Mouse (Mus musculus) cerebellum, postnatal 25 days (tissue): ENCODE measurements around the gene Bcl2l14.

Experiments used
- DNase-seq, 2 experiments: peaks; one replicate each; pipeline ENCODE4 v3.0.0; 2021; ENCODE audit warnings: mixed read lengths in 2 of 2

The Bcl2l14 gene

DNA sequence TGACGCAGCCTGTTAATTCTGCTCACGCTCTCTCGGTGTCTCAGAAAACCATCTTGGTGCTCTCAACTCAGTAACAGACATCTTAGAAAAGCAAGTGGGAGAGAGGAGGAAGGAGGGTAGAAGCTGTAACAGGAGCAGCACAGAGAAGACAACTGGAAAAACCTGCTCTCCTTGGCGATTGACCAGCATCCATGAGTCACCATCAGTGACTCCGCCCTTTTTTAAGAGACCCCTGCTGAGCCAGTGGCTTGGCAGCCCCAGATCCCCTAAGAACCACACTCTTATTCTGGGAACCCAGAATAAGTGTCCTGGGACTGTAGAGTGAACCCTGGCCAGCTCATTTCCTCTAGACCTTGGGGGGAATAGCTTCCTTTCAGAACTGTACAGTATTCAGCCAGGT is 11.1 kb downstream of the Bcl2l14 start:
- no peak for DNase-seq

DNA sequence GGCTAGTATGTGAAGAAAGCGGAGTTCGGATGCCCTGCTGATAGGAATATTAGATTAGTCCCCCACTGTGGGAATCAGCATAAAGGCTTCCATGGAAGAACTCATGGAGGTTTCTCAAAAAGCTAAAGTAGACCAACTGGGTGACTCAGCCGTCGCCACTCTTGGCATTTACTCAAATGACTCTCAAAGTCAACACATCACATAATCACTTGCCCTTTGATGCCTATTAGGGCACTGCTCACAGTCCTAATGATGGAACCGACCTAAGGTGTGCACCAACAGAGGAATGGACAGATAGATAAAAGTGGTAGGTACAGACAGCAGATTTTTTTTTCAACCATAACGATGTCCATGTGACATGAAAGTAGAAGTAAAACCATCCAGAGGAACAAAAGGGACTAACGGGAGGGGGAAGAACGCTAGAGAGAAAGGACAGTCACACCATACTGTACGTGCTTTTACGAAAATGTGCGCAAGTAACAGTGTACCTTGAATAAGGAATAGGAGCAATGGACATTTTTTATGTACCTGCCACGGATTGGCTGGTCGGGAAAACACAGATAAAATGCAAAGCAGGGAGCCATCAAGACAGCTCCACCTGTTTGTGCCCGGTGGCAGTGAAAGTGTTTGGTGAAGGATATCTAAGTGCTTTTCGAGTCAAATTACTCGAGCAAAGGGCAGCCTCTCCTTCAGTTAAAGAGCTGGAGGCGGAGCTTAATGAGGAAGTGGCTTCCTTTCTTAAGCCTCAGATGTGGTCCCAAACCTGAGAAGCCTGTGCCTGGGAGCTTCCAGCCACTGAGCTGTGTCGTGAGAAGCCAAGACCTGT is 17.8 kb downstream of the Bcl2l14 start:
- no peak for DNase-seq

DNA sequence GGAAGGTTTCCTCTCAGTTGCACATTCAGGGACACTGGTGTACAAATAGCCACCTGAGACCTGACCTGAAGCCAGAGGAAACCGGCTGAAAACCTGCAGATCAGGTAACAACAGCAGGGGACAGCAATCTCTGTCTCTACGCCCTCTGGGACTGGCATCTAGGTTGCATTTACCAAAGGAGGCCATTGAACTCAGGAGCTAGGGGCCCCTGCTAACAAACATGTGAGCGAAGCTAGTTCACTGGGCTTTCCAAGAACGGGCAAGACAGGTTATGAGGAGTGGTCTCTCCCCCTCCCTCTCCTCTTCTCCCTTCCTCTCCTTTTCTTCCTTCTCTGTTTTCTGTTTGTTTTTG is 18.4 kb downstream of the Bcl2l14 start:
- DNase-seq, result no peak

DNA sequence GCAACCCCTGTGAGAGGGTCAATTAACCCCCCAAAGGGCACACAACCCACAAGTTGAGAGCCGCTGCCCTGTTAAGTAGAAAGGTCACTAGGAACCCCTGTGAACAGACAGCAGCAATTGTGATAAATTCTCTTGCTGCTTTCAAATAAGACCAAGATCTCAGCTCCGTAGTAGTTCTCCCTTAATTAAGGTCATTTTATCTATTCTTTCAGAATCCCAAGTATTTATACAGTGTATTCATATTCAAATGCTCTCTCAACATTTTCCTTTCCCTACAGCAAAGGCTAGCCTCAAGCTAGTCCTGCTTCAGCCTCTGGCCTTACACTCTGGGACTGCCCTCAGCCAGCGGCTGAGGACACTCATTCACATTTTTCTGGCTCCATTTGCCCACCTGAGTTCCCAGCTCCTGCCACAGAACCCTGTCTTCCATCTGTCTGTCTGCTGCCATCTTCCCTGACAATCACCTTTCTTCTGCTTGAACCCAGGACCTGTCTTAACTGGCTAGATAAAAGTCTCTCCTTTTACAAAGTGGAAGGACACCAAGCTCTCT is 20.5 kb downstream of the Bcl2l14 start:
- DNase-seq, result no peak

DNA sequence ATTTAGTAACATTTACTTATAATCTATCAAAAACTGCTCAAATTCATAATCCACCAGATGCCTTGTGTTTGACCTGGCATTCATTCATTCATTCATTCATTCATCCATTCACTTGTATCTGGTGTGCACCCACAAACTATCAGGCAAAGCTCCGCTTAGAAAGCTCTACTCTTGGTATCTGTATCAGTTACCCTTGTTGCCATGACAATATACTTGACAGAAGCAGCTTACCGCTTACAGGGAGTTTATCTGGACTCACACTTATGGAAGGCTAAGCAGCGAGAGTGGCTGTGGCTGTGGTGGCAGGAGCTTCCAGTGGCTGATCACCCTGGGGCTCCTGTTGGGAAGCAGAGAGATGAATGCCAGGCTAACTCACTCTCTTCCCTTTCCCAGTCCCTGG is 21.8 kb downstream of the Bcl2l14 start:
- no peak for DNase-seq

DNA sequence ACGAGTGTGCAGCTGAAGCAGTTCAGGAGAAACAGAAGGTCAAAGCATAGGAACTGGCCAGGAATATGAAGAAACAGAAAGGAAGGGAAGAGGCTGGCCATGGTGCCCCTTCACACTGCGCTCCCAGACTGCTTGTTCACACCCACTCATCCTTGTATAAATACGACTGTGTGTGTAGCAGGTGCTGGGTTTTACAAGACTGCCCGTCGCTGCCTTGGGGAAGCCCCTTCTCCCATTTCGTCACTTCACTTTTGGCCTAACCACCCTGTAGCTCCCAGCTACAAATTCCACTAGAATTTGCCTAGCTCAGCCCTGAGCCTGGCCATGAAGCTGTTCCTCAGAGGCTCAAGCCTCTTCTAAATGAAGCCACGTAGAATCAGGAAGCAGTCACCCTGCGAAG is 24.3 kb downstream of the Bcl2l14 start:
- no peak for DNase-seq

DNA sequence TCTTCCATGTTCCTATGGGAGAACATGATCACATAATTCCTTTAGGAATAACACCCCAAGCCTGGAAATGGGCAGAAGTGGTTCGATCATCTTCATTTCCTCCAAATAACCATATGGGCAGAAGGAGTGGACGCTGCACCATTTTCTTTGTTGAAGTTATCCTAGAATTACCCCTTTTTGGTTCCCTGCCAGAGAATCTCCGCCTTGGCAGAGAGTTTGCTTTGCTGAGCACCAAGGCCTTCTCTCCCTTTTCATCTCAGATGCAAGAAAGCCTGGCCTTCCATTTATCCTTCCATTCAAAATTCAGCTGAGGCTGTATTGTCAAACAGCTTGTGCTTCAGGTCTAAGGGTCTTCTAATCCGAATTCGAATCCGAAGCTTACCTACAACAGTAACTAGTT is 25.8 kb downstream of the Bcl2l14 start:
- no peak for DNase-seq

DNA sequence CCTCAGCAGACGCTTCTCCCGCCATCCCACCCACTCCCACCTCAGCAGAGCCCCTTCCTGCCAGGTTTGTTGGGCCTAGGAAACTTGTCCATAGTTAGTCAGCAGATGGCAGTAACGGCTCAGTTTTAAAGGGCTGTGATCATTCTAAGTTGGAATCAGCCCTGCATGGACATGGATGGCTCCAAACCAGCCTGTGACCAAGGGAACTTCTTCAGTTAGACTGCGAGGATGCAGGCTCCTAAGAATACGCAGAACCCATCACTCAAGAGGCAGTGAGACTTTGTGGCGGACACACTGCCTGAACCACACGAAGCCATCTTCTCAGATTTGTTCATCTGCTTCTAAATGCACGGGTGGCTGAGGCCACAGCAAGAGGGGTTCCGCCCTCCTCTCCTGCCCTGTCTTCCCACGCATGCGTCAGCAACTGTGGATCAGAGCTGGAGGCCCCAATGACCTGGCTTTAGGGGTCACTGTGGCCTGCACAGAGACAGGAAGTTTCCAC is 29.1 kb downstream of the Bcl2l14 start:
- peak; percentile 66 to 76 for DNase-seq

DNA sequence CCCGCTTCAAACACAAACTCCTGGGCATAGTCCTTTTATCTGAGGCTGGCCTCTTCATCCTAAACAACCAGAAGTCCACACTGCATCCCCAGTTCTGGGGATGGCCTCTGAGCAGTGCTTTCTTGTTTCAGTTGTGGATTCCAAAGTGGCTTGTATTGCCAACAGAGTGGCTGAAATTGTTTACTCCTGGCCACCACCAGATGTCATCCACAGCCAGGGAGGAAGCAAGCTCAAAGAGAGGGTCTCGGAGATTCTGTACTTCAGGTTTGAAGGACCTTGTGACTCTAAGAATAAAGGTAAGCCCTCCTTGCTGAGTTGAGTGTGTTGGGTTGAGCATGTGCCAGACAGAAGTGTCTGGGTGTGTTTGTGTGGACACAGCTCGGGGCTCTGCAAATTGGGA is 31.0 kb downstream of the Bcl2l14 start:
- DNase-seq, result no peak

DNA sequence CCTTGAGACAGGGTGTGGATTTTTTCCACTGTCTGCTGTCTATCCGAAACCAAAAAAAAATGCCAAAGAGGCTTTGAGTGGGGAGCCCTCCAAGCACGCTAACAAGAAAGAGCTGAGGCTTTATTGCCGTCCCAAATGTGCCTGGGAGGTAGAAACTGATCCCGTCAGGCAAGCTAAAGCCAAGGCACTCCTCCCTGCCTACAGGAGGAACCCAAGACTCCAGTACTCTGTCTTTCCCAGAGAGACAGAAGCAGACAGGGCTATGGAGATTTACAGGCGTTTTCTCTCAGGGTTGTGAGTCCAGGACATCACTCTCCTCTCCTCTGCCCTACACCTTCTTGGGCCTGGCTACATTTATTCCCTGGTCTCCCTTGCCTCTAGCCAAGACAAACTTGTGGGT is 32.3 kb downstream of the Bcl2l14 start:
- DNase-seq, result no peak

DNA sequence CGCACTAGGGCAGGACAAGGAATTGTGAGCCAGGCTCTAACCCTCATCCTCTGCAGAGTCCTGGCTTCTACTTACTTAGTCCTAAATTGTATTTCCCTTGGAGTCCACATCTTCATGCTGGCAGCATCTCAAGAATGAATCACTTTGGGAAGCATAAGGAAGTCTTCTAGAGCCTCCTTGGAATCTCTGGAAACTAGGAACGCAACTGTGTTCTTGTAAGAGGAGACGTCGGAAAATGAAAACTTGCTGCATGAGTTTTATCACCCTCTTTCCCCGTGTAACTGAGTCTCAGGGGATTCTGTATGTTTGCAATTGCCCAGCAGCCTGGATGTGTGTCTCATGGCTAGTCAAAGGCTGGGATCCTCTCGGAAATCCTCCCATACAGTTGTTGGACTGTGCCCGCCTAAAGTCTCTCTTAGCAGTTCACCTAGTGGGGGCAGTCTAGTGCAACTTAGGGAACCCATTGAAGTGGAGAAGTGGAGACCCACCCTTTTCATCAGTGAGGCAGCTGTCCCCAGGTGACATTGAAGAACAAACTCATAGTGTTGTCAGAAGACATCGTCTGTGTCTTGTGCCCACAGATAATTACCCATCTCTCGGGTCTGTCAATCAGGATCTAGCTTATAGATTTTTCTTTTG is 34.2 kb downstream of the Bcl2l14 start:
- DNase-seq, result no peak

DNA sequence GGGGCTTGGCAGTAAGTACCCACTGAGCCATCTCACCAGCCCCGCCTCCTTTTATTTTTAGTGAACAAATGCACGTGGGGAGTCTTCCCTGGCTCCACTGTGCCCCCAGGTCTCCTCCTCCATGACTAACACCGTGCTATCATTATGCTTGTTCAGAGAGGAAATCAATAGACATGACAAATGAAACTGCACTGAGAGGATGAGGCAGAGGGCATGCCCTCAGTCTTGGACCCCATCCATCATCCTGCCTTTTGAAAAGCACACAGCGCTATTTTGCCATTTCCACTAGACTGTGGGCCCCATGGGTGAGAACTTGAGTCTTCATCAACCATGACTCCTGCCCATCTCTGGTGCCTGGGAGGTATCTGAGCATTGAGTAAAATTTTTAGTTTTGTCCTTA is 35.5 kb downstream of the Bcl2l14 start:
- DNase-seq, result no peak

DNA sequence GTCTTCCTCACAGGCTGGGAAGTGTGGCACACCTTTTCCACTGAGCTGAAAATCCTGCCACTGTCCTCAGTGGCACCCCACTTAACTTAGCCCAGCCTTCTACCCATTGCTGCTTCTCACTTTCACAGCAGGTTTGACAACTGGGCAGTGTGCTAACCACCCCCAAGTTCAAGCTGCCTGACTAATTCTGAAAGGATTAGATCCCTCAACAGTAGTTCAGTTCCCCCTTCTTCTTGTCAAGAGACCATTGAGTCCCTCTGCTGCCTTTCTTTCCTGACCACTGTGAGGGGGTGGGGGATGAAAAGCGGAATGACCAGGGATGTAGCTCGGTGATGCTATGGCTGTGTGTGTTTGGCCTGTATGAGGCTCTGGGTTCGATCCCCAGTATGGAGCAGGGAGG is 37.2 kb downstream of the Bcl2l14 start:
- no peak for DNase-seq

DNA sequence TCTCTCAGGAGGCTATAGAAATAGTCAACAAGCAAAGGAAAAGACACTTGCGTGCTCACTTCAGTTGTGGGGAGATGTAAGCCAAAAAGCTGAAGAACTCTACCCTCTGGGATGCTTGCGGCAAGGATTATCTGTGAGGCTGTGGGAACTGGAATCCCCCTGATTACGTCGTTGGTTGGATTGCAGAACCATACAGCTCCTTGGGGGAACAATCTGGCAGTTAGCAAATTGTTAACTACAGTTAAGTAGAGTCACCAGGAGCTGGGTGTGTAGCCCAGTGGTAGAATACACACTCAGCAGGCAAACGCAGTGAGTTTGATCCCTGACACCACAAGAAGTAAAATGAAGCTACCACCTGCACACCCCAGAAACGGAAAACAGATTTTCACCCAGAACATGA is 37.9 kb downstream of the Bcl2l14 start:
- DNase-seq, result no peak

DNA sequence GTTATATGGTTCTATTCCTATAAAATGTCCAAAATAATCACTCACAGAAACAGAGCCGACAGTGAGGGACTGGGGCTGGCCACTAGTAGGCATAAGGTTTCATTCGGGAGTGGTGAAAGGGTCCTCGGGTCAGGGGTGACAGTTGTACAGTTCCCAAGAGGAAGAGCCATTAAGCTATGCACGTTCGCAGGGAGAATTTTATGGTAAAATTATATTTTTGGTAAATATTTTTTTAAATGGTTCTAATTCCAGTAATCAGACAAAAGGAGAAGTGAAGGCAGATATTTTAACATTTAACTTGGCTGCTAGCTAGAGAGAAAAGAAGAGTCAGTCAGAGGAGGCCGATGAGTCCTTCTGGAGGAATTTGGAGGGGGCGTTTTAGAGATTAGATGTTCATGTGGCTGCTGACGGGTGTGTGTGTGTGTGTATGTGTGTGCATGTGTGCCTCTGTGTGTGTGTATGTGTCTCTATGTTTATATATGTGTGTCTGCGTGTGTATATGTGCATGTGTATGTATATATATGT is 38.8 kb downstream of the Bcl2l14 start:
- DNase-seq, result no peak

DNA sequence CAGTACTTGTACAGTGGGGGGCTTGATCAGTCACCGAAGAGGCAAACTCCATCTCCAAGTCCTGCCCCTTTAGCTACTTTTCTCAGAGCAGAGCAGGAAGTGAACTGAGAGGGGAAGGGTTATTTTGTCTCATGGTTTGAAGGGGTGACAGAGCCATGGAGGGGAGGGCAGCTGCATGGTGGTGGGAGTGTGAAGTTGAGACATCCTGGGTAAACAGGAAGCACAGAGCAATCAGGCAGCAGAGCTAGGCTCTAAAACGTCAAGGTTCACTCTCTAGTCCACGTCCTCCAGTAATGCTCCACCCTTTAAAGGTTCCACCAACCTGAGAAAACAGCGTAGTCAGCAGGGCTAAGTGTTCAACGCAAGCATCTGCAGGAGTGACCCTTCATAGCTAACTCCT is 40.8 kb downstream of the Bcl2l14 start:
- no peak for DNase-seq

DNA sequence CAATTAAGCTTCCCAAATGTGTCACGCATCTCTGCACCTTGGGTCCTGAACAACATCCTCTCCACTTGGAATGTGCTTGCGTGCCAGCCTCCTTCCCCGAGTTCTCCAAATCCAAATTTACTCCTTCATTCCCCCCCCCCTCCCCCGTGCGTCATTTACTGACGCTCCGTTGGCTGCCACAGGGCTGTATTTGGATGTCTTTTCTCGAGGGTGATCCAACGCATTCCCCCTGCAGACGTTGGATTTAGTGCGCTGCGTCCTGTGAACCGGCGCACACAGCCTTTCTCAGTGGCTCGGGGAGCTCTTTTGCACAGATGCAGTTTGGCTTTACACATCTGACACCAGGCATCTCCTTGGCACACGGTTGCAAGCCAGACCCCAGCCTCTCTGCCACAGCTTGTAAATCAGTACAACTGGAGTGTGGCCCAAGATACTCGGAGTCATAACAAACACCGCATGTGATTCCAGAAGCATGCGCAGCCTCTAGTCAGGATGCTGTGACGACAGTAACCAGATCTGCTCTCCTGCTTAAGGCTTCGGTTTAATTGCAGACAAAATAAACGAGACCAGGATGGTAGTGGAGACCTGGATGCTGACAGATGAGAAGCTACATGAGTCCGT is 43.4 kb downstream of the Bcl2l14 start:
- peak; percentile 46 to 50 for DNase-seq

DNA sequence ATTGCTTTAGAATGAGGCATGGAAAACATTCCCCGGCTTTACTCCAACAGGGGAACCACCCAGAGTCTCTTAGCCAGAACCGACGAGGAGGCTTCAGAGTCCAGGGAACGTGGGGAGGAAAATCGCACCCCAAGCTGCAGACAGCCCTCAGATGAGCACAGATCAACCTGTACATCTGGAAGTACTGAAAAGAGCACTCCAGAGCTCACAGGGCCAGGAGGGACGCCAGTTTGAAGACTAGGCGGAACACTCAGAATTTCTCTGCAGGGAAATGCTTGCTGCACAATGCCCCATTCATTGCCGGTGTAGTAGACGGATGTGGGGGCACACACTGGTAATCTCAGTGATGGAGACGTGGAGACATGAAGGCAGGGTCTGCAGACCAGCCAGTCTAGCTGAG is 43.9 kb downstream of the Bcl2l14 start:
- peak in 1 of 2 experiments; percentile 27 for DNase-seq

DNA sequence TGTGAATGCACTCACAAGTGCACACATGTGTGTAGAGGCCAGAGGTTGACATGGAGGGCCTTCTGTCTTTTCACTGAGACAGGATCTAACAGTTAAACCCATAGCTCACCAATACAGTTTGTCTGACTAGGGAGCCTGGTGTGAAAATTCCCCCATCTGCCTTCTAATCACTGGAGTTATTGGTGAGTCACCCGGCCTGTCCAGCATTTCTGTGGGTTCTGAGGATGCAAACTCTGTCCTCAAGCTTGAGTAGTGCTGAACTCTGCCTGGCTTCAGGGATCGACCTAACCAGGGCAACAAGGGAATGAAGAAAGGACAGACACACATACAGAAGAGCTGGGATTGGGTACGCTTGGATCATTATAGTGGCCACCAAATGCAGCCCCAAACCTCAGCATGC is 45.6 kb downstream of the Bcl2l14 start:
- no peak for DNase-seq

DNA sequence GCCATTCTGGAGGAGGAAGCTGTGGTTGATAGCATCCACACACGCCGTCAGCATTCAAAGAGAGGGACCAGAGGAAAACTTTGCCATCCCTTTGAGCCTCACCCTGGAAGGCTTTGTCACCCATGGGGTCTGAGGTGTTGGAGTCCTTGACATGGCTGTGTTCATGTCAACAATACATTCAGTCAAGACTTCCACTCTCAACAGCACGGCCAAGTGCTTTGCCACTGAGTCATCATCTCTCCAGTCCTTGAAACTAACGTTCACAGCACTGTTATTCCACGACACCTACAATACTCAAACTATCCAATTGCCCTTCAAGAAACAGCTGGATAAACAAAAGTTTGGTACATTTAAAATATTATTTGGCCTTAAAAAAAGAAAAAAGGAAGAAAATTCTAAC is 46.1 kb downstream of the Bcl2l14 start:
- DNase-seq, result no peak

DNA sequence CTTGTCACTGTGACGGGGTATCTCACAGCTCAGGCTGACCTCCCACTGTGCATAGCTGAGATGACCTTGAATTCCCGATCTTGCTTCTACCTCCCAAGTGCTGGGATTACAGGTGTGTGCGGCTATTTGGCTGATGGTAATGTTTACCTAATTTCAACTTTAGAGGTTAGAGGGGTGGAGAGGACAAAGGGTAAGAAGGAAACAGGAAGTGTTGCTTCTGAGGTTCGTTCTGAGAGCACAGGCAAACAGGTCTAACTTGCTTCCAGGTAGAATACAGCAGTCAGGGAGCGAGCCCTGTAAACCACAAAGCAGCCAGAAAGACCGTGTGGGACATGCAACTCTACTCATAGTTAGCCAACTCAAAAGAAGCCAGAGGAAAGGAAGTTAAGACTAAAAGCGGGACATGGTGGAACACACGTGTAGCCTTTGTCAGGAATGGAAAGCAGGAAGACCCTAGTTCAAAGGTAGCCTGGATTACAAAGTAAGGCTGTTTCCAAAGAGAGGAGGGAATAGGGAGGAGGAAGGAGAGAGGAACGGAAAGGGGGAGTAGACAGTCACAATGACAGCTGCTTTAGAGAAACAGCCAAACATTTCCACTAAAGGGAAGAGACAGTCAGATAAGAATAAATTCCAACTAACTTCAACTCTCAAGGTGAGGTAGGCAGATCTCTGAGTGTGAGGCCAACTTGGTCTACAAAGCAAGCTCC is 47.2 kb downstream of the Bcl2l14 start:
- no peak for DNase-seq

DNA sequence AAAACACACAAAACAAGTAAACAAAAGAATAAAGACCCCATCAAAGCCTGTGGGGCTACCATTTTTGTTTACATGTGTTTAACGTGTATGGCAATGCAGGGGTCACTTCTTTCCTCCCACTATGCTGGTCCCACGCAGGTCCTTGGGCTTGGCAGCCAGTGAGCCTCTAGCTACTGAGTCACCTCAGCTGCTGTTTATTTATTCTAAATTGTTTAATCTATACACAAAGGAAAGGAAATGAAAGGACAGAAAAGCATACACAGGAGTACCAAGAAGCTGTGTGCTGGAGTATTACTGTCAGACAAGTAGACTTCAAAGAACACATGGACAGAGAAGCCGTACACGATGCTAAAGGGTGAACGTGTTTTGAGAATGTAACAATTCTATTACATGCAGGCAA is 47.8 kb downstream of the Bcl2l14 start:
- DNase-seq, result no peak

DNA sequence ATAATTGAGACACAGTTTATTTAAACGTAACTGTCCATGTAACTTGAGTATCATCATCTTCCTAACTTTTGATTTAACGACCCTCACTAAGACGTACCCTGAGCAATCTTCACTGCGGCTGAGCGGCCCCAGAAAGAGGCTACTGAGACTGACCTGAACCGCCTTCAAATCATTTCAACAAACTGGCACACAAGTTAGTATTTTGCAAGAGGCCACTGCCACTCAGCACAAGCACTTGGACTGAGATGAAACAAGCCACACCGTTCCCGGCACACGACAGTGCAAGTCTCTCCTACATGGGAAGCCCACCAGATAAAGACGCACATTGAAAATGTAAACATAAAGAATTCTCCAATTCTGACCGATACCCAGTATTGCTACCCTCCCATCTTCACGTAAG is 52.3 kb downstream of the Bcl2l14 start:
- DNase-seq, result no peak
